Mouse (Mus musculus) liver, embryonic 14.5 days (tissue): ENCODE data around the gene Llph.

Experiments used
- CTCF ChIP-seq: IDR thresholded peaks from 2 replicates; pipeline ENCODE4 v1.5.1; 2016; ENCODE audit warnings: antibody characterized with exemption, low read depth, control low read depth
- EP300 ChIP-seq: IDR thresholded peaks from 2 replicates; pipeline ENCODE4 v1.6.1; 2016; ENCODE audit warnings: antibody characterized with exemption, low read depth

- TF ChIP-seq CTCF, result no peak
- TF ChIP-seq EP300, result no peak
Measured at GRCm38 (mm10) chr10:120280375-120280774, 53.5 kb downstream of the Llph start.
